Mouse (Mus musculus): ENCODE results near the gene Taf9b.
A peak's percentile ranks its signal among the peaks of the same experiment; 100 is the strongest.
"Not testable (repeated sequence)": the region's sequence is repeated elsewhere in the genome, so short reads cannot be mapped to it uniquely, and the experiment has no call there.

Taf9b gene

DNA sequence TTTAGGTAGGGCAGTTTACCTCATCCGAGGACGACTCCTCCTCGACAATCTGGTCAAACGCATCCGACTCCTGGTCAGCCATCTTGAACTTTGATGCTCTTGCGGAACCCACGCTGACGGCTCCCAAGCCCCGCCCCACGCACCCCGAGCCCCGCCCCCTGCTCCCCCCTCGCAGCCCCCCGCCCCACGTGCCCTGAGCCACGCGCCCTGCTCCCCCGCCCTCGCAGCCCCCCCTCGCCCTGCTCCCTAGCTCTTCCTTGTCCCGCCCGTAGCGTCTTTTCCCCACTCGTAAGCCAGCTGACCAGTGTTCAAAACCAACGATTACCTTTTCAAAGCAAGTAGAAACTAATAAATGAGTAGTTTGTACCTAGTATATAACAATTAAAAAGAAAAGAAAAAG, at the start of gene Taf9b:
Gene Taf9b (minus strand): TSS at position 101 of the 400 bp plus-strand sequence.
- DNase-seq (ENCODE audit: low spot score in 2 of 2), result no peak

GRCm38 (mm10) chrX:106255276-106255675, 34.3 kb upstream of the Taf9b start, which contains the start of gene Fnd3c2:
Gene Fnd3c2, minus strand, starts transcription at chrX:106255376.
- DNase-seq (ENCODE audit: low spot score in 2 of 2), result no peak

DNA sequence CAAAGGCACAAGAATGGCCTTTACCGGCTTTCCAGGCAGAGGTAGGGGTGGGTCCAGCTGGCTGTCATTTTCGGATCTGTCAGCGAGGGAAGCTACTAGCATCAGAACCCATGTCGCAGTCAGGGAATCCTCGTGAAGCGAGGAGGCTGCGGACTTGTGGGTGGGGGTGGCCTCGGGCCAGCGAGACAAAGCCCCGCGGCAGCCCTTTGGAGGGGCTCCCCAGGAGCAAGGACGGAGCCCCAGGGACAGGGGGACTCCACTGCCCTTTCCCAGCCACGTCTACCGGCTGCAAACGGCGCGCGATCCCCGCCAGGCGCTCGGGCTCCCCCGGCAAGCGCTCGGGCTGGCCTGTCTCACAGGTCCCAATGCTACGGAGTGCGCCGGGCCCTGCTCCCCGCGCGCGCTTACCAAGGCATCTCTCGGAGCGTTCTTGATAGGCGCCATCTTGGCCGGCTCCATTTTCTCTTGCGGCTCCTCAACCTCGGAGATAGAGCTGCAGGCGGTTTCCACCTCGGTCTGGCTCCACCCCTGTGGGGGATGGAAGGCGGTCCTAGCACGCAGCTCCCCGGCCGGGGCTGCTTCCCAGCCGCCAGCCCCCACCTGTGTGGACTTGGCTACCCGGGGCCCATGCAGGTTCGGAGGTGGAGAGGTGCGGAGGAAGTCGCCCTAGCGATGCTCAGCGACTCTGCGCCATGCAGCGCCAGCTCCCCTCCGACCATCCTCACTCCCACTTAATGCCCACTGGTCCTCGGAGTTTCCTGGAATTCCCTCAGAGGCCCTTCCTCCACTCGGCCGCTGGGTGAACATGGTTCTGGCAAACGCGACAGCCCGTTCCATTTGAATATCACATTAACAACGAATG, 1.6 kb downstream of the Taf9b start:
- peak; percentile 55 to 63 for DNase-seq (ENCODE audit: low spot score in 2 of 2)

DNA sequence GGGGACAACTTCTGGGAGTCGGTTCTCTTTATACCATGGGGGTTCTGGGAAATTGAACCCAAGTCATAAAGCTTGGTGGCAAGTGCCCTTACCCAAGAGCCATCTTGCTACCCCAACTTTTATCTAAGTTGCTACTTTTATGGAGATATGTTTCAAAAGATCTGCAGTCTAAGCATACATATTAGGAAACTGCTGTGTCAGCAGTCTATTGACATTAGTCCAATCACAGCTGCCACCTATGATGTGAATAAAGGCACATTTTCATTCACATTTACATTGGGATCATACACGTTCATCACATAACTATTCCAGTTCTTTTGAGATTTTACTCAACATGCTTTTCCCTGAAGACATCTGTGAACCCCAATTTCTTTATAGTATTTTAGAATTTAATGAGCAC, 11.9 kb downstream of the Taf9b start:
- DNase-seq (ENCODE audit: low spot score in 2 of 2), result no peak

GRCm38 (mm10) chrX:106198904-106199303, 22.1 kb downstream of the Taf9b start:
- no peak for DNase-seq (ENCODE audit: low spot score in 2 of 2)

DNA sequence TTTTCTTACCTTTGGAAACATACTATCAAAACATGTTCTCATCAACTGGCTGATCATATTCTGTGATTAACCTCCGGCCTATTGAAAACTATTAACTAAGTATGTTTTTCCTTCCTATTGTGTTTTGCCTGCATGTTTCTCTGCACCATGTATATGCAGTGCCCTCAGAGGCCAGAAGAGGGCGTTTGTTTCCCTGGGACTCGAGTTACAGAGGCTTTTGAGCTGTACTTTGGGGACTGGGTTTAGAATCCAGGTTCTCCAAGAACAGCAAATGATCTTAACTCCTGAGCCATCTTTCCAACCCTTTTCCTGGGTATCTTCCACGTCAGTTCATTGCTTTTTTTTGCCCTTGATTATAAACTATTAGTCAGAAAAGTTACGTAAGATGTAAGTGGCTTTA, 23.6 kb downstream of the Taf9b start:
- no peak for DNase-seq (ENCODE audit: low spot score in 2 of 2)

DNA sequence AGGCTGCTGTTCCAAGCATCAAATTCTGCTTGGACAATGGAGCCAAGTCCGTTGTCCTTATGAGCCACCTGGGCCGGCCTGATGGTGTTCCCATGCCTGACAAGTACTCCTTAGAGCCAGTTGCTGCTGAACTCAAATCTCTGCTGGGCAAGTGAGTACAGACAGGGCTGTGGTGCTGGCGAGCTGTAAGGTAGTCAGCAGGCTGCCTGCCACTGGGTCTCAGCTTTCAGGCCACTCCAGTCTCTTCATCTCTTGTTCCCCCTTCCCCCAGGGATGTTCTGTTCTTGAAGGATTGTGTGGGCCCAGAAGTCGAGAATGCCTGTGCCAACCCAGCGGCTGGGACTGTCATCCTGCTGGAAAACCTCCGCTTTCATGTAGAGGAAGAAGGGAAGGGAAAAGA, 26.6 kb downstream of the Taf9b start:
- DNase-seq (ENCODE audit: low spot score in 2 of 2), result not testable (repeated sequence)

- DNase-seq (ENCODE audit: low spot score in 2 of 2), result no peak
Measured at GRCm38 (mm10) chrX:106190091-106190490, 30.9 kb downstream of the Taf9b start.

GRCm38 (mm10) chrX:106189356-106189755, 31.6 kb downstream of the Taf9b start:
- DNase-seq (ENCODE audit: low spot score in 2 of 2), result no peak

DNA sequence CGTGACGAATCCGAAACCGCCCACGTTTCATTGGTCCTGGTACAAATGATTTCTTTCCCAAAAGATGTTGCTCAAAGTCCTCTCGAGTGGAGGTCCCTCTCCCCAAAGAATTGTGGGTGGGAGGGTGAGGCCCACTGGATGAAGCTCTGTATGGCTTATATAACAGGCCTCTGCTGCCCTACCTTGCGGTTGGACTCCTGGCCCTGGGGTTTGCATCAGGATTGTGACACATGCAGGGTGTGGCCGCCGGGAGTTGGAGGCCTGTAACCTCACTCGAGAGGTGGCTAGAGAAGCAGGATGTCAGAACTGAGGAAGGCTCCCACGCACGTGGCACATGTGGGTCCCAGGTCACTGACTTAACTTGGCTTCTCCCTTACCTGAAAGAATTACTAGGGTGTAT, 33.2 kb downstream of the Taf9b start:
- no peak for DNase-seq (ENCODE audit: low spot score in 2 of 2)

GRCm38 (mm10) chrX:106186713-106187649, 34.0 kb downstream of the Taf9b start, which contains the start of gene Pgk1:
Gene Pgk1, plus strand, starts transcription at chrX:106187100.
- DNase-seq (ENCODE audit: low spot score in 2 of 2), result peak; percentile 90 to 94

DNA sequence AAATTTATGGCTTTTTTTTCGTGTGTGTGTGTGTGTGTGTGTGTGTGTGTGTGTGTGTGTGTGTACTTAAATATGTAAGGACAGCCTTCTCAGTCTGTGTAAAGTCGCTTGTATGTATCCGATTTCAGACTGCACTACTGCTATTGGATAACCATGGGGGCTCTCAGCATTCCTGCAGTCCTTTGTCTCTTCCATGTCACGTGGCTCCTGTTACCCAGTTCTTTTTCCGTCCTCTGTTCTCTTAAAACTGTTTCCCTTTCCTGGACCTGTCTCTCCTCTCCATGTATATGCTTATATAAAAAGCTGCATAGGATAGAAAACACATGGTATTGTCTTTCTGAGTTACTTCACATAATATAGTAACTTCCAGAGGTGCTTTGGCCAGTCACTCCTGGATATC, 35.3 kb downstream of the Taf9b start:
- DNase-seq (ENCODE audit: low spot score in 2 of 2), result no peak

DNA sequence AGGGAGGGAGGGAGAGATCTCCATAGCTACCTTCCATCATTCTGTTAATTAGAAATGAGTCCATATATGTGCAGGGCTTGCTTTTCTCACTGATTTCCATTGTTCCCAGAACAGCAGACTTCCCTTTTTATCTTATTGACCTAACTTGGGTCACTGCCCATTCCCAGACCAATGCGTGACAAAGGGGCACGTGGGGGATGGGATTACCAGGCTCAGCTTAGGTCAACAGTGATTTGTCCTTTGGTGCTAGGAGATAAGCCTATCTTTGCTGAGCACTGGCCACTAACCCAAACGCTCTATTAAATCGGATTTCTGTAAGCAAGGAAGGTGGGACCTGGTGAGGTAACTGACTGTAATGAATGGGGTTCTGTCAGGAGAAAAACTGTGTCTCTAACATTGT, 36.7 kb downstream of the Taf9b start:
- DNase-seq (ENCODE audit: low spot score in 2 of 2), result no peak

GRCm38 (mm10) chrX:106176331-106176730, 44.6 kb downstream of the Taf9b start:
- no peak for DNase-seq (ENCODE audit: low spot score in 2 of 2)

- no peak for DNase-seq (ENCODE audit: low spot score in 2 of 2)
Measured at GRCm38 (mm10) chrX:106171853-106172154, 49.2 kb downstream of the Taf9b start.

DNA sequence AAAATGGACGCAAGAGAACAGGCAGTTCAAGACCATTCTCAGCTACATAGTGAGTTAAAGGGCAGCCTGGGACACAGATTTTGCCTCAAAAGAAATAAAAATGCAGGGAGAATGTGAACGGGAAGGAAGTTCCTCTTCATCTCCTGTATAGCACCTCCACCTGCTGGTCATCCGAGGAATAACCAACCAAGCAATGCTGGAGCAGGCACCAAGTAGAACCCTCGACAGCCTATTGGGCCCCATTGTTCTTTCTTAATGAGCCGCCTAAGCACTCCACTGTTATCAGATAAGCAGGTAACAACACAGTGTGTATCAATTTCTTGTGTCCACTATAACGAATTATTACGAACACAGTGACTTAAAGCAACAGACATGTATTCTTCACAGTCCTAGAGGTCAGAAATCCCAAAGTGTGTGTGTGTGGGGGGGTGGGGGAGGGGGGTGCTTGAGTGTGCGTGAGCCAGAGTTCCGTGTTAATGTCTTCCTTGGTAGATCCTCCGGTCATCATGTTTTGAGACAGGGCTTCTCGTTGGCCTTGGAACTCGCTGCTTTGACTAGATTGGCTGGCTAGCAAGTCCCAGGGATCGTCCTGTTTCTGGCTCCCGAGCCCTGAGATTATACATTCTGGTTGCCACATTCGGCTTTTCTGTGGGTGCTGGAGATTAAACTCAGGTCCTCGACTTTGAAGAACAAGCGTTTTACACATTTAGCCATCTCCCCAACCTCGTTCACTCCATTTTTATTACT, 49.7 kb downstream of the Taf9b start:
- DNase-seq (ENCODE audit: low spot score in 2 of 2), result peak; percentile 52 to 53

GRCm38 (mm10) chrX:106165089-106165488, 55.9 kb downstream of the Taf9b start:
- no peak for DNase-seq (ENCODE audit: low spot score in 2 of 2)

DNA sequence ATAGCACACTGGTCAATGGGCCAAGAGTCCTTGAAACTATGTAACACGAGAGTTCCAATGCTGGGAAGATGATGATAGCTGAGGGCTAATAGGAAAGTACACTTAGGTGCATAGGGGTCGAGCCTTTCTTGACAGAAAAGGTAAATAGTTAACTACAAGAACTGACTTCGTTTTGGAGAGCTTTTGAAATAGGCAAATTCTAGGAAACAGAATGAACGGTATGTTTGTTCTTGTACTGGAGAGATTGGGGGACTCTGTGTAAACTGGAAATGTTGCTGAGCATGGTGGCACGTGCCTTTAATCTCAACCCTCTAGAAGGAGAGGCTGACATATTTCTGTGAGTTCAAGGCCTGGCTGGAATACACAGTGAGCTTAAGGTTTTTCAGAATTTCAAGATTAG, 56.4 kb downstream of the Taf9b start:
- DNase-seq (ENCODE audit: low spot score in 2 of 2), result no peak

GRCm38 (mm10) chrX:106163995-106164394, 57.0 kb downstream of the Taf9b start:
- DNase-seq (ENCODE audit: low spot score in 2 of 2), result no peak

All from right cerebral cortex, postnatal 36 days (tissue).